Mouse (Mus musculus): ENCODE results near the gene Gm45021. TPM values are rescaled to one million over a fixed set of nuclear protein-coding genes. Genes with fewer than 3 reads are reported as not detected.

Gm45021 gene
- polyA plus RNA-seq, 1 experiment from 2014 or later, result not detected

DNA sequence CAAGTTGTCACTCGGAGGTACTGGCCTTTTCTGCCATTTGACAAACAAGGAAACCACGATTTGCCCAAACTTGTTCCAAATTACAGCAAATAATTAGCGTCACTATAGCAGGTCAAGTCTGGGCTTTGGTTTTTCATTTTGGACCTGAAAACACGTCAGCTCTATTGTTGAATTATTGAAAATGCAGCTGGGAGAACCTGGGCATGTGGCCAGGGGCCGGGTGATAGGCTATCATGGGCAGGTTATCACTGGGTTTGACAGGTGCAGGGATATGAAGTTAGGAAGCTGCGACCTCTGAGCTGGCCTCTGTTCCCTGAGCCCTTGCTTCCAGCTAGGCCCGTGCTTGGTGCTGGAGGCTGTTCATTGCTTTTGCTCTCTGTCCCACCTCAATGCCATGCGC, 41.4 kb downstream of the Gm45021 start:
- no peak overlapping the region for H3K9ac ChIP-seq (replicated peaks; ENCODE audit: low read depth, low read length)
- H3K4me3 ChIP-seq (ENCODE audit: low read depth, low read length), result no peak overlapping the region
- WGBS, result 93% methylated on average over 8 of the region's 8 CpGs
- peaks cover 4% of the 10 kb centered on the region; the same call in 1 of the 2 replicates for H3K4me1 ChIP-seq (ENCODE audit: control insufficient read depth, insufficient read depth, low read length)
- ATAC-seq (ENCODE audit: low read depth), result no peak
- H3K27me3 ChIP-seq (ENCODE audit: control insufficient read depth, insufficient read depth, low read length), result 0 out of 2 replicates have a peak, but pooled peaks cover 7% of the 10 kb centered on the region
- H3K27ac ChIP-seq (ENCODE audit: low read depth, low read length), result no peak overlapping the region
- H3K36me3 ChIP-seq (ENCODE audit: control insufficient read depth, insufficient read depth, low read length), result no peaks in the 10 kb centered on the region
- H3K9me3 ChIP-seq (ENCODE audit: control insufficient read depth, low read length), result no peaks in the 10 kb centered on the region
- no peak overlapping the region for H3K4me2 ChIP-seq (ENCODE audit: low read depth, low read length)

DNA sequence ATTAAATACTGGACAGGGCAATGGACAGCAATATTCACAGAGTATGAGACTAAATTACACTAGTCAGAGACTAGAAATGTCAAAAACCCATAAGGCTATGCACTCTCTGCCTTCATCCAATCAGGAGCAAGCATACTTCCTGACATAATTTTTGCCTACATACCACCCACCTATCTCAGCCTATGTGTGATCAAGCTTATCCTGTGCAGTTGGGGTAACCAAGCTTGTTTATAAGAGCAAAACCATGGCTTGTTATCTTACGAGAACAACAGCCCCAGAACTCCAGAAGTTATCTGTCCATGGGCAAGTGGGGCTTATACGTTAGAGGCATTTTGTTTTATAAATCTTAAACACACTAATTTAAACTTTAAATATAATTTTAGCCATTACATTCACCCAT, 45.7 kb downstream of the Gm45021 start:
- ATAC-seq (ENCODE audit: low read depth), result no peak
- WGBS, result 88% methylated on average over 2 of the region's 2 CpGs
- Histone ChIP-seq H3K27ac (ENCODE audit: low read depth, low read length) (no peak overlapping the region), H3K27me3 (ENCODE audit: control insufficient read depth, insufficient read depth, low read length) (no peaks in the 10 kb centered on the region), H3K9me3 (ENCODE audit: control insufficient read depth, low read length) (no peaks in the 10 kb centered on the region), H3K9ac (replicated peaks; ENCODE audit: low read depth, low read length) (no peak overlapping the region), H3K36me3 (ENCODE audit: control insufficient read depth, insufficient read depth, low read length) (no peaks in the 10 kb centered on the region), H3K4me1 (ENCODE audit: control insufficient read depth, insufficient read depth, low read length) (no peaks in the 10 kb centered on the region), H3K4me2 (ENCODE audit: low read depth, low read length) (no peak overlapping the region), H3K4me3 (ENCODE audit: low read depth, low read length) (no peak overlapping the region)

DNA sequence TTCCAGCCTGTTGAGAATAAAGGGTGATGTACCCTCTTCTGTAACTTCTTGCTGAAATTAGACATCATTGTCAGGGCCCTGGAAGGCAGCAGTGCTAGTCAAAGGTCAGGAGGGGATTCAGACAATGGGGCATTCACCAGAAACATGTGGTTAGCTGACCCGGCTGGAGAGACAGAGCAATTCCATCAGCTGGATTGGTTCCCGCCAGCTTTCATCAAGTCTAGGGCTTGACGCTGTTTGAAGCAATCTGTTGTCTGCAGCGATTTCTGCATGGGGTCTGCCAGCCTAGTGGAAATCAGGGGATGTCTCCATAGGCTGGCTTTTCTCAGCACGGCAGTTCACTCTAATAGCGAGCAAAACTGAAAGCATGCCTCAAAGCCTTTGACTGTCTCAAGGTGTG, 47.1 kb downstream of the Gm45021 start:
- no peak for ATAC-seq (ENCODE audit: low read depth)
- no peaks in the 10 kb centered on the region for H3K36me3 ChIP-seq (ENCODE audit: control insufficient read depth, insufficient read depth, low read length)
- WGBS, result 36% methylated on average over 6 of the region's 6 CpGs
- no peak overlapping the region for H3K9ac ChIP-seq (replicated peaks; ENCODE audit: low read depth, low read length)
- H3K27me3 ChIP-seq (ENCODE audit: control insufficient read depth, insufficient read depth, low read length), result no peaks in the 10 kb centered on the region
- H3K27ac ChIP-seq (ENCODE audit: low read depth, low read length), result no peak overlapping the region
- no peak overlapping the region for H3K4me2 ChIP-seq (ENCODE audit: low read depth, low read length)
- no peaks in the 10 kb centered on the region for H3K9me3 ChIP-seq (ENCODE audit: control insufficient read depth, low read length)
- no peak overlapping the region for H3K4me3 ChIP-seq (ENCODE audit: low read depth, low read length)
- H3K4me1 ChIP-seq (ENCODE audit: control insufficient read depth, insufficient read depth, low read length), result no peaks in the 10 kb centered on the region

DNA sequence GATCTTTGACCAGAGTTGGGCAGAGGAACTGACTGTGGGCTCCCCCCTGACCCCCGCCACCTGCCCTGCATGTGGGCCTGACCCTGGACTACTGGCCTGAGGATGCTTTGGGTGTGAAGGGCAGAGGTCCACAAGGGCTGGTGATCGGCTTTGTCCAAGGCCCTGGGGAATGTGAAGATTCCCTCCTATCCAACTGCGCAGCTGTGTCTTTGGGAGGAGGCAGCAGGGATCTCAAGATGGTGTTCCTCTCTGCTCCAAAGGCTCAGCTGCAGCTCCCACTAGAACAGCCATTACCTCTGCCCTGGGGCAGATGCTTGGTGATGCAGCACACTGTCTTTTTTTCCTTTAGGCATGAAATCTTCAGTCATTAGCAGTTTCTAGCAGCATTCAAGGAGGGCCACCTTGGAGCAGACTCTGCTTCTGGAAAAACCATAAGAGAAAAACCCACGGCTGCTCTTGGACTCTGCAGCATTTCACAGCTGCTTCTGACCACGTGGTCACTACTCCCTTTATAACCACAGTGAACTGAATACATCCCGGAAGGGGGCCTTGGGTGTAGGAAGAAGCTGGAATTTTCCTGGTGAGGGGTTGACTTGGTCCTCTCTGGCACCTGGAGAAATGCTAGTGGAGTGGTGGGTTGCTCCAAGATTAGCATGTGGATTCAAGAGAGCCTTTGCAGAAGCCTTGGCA, 48.5 kb downstream of the Gm45021 start:
- Histone ChIP-seq H3K9me3 (ENCODE audit: control insufficient read depth, low read length) (no peaks in the 10 kb centered on the region), H3K27ac (ENCODE audit: low read depth, low read length) (no peak overlapping the region), H3K9ac (replicated peaks; ENCODE audit: low read depth, low read length) (no peak overlapping the region), H3K4me1 (ENCODE audit: control insufficient read depth, insufficient read depth, low read length) (no peaks in the 10 kb centered on the region), H3K27me3 (ENCODE audit: control insufficient read depth, insufficient read depth, low read length) (no peaks in the 10 kb centered on the region), H3K4me3 (ENCODE audit: low read depth, low read length) (no peak overlapping the region), H3K4me2 (ENCODE audit: low read depth, low read length) (no peak overlapping the region), H3K36me3 (ENCODE audit: control insufficient read depth, insufficient read depth, low read length) (no peaks in the 10 kb centered on the region)
- ATAC-seq (ENCODE audit: low read depth), result no peak
- 68% methylated on average over 6 of the region's 6 CpGs for WGBS

DNA sequence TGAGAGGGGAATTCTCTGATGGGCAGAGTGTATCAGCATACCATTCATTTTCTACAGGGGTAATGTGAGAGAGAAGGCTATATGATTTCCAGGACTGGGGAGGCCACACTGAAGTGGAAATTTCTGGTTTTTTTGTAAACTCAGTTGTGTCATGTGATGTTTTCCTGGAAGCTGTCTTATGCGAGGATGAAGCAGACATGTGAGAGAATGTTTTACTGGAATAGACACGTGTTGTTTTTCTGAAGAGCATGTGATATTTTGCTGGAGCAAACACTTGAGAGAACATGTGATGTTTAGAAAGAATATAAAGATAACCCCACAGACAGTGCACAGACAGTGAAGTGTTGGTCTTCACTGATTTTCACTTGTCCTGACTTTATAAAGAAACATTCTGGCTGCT, 49.1 kb downstream of the Gm45021 start:
- Histone ChIP-seq H3K4me1 (ENCODE audit: control insufficient read depth, insufficient read depth, low read length) (no peaks in the 10 kb centered on the region), H3K27me3 (ENCODE audit: control insufficient read depth, insufficient read depth, low read length) (no peaks in the 10 kb centered on the region), H3K4me3 (ENCODE audit: low read depth, low read length) (no peak overlapping the region), H3K9me3 (ENCODE audit: control insufficient read depth, low read length) (no peaks in the 10 kb centered on the region), H3K27ac (ENCODE audit: low read depth, low read length) (no peak overlapping the region), H3K9ac (replicated peaks; ENCODE audit: low read depth, low read length) (no peak overlapping the region), H3K36me3 (ENCODE audit: control insufficient read depth, insufficient read depth, low read length) (no peaks in the 10 kb centered on the region), H3K4me2 (ENCODE audit: low read depth, low read length) (no peak overlapping the region)
- 87% methylated on average over 2 of the region's 2 CpGs for WGBS
- no peak for ATAC-seq (ENCODE audit: low read depth)

DNA sequence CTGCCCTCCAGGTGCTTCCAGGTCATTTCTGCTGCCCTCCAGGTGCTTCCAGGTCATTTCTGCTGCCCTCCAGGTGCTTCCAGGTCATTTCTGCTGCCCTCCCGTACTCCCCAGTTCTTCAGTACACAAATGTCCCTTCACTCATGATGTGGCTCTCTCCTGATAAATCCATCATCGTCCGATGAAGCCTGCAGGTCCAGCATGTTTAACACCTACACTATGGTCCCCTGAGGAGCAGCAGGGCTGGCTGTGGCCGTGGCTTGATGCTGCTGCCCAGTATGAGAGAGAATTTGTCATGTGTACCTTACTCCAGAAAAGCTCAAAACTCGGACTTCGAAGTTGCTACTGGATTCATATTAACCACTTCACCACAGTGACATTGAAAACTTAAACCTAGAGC, 52.0 kb downstream of the Gm45021 start:
- no peaks in the 10 kb centered on the region for H3K27me3 ChIP-seq (ENCODE audit: control insufficient read depth, insufficient read depth, low read length)

DNA sequence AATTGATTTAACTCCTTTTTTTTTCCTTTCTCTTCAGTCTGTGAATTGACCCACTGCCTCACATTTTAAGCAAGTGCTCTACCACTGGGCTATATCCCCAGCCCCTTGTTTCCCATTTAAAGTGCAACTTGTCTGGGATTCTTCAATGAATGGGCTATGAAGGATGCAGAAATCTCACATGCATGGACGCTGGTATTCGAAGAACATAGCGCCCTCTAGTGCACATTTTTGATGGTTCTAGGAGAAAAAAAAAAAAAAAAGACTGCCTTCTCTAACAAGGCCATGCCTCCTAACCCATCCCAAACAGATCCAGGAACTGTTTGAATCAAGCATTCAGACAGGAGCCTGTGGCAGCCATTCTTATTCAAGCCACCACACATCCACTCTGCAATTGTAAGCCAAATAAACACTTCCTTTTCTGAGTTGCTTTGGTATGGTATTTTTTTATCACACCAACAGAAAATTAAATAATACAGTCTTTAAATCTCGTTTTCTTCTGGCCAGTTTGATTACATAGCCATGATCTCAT, 53.4 kb downstream of the Gm45021 start:
- H3K9me3 ChIP-seq (ENCODE audit: control insufficient read depth, low read length), result no peaks in the 10 kb centered on the region
- H3K9ac ChIP-seq (replicated peaks; ENCODE audit: low read depth, low read length), result no peak overlapping the region
- no peak overlapping the region for H3K4me3 ChIP-seq (ENCODE audit: low read depth, low read length)
- H3K4me1 ChIP-seq (ENCODE audit: control insufficient read depth, insufficient read depth, low read length), result no peaks in the 10 kb centered on the region
- peak; percentile 50; the same call in 1 of the 2 replicates for ATAC-seq (ENCODE audit: low read depth)
- no peak overlapping the region for H3K27ac ChIP-seq (ENCODE audit: low read depth, low read length)
- no peaks in the 10 kb centered on the region for H3K36me3 ChIP-seq (ENCODE audit: control insufficient read depth, insufficient read depth, low read length)
- WGBS, result 25% methylated on average over 4 of the region's 4 CpGs
- no peak overlapping the region for H3K4me2 ChIP-seq (ENCODE audit: low read depth, low read length)
- H3K27me3 ChIP-seq (ENCODE audit: control insufficient read depth, insufficient read depth, low read length), result no peaks in the 10 kb centered on the region

More for the DNA sequence above, 52.0 kb downstream of the Gm45021 start:
- Histone ChIP-seq H3K36me3 (ENCODE audit: control insufficient read depth, insufficient read depth, low read length) (no peaks in the 10 kb centered on the region), H3K9me3 (ENCODE audit: control insufficient read depth, low read length) (no peaks in the 10 kb centered on the region), H3K4me3 (ENCODE audit: low read depth, low read length) (no peak overlapping the region), H3K9ac (replicated peaks; ENCODE audit: low read depth, low read length) (no peak overlapping the region), H3K27ac (ENCODE audit: low read depth, low read length) (no peak overlapping the region), H3K4me2 (ENCODE audit: low read depth, low read length) (no peak overlapping the region), H3K4me1 (ENCODE audit: control insufficient read depth, insufficient read depth, low read length) (no peaks in the 10 kb centered on the region)
- no peak for ATAC-seq (ENCODE audit: low read depth)
- WGBS, result 84% methylated on average over 6 of the region's 6 CpGs

DNA sequence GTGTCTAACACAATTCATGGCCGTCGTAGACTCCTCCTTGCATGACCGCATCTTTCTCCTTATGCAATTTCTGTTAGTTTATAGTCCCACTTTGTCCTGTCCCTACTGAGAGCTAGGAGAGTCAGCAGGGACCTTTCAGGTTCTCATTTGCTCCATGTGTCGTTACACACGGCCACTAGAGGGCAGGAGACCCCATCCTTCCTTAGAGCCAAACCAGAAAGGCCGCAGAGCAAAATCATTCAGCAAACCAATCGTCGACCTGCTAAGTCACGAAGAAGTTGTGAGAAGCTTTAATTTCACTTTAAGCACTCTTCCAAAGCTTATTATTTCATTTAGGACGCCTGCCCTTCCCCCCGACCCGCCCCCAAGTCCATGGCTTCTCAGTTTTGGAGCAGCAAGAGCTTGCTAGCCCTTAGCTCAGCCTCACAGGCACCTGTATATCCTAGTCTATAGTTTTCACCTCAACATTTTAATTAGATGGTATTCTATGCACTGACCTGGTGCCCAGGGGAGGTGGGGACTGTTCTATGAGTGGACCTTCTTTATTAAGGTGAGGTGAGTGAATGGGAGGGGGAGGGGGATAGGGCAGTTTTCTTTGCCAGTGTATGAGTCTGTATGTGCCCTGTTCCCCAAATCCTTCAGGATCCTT, 56.4 kb downstream of the Gm45021 start:
- Histone ChIP-seq H3K4me2 (ENCODE audit: low read depth, low read length) (no peak overlapping the region), H3K27ac (ENCODE audit: low read depth, low read length) (no peak overlapping the region), H3K4me3 (ENCODE audit: low read depth, low read length) (no peak overlapping the region), H3K27me3 (ENCODE audit: control insufficient read depth, insufficient read depth, low read length) (no peaks in the 10 kb centered on the region), H3K9ac (replicated peaks; ENCODE audit: low read depth, low read length) (no peak overlapping the region), H3K36me3 (ENCODE audit: control insufficient read depth, insufficient read depth, low read length) (no peaks in the 10 kb centered on the region), H3K4me1 (ENCODE audit: control insufficient read depth, insufficient read depth, low read length) (no peaks in the 10 kb centered on the region), H3K9me3 (ENCODE audit: control insufficient read depth, low read length) (no peaks in the 10 kb centered on the region)
- peak; percentile 65; the same call in 1 of the 2 replicates for ATAC-seq (ENCODE audit: low read depth)
- WGBS, result 17% methylated on average over 12 of the region's 12 CpGs

DNA sequence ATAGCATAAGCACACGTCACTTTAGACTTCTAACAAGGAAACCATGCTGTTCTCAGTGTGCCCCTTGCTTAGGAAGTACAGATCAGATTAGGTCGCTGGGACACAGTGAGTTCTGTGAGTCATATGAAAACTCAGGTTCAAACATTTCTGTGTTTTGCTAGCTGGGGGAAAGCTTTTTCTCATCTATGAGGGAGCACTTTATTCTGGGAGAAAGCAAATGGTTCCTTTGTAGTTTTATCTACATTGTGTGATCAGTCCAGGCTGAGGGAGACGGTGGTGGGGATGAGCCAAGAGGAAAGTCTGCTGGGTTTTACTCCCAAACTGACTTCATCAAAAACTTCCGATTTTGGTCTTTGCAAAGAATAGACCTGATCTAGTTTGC, 56.9 kb downstream of the Gm45021 start:
- Histone ChIP-seq H3K36me3 (ENCODE audit: control insufficient read depth, insufficient read depth, low read length) (no peaks in the 10 kb centered on the region), H3K9me3 (ENCODE audit: control insufficient read depth, low read length) (no peaks in the 10 kb centered on the region), H3K9ac (replicated peaks; ENCODE audit: low read depth, low read length) (no peak overlapping the region), H3K27ac (ENCODE audit: low read depth, low read length) (no peak overlapping the region), H3K4me1 (ENCODE audit: control insufficient read depth, insufficient read depth, low read length) (no peaks in the 10 kb centered on the region), H3K27me3 (ENCODE audit: control insufficient read depth, insufficient read depth, low read length) (no peaks in the 10 kb centered on the region), H3K4me3 (ENCODE audit: low read depth, low read length) (no peak overlapping the region), H3K4me2 (ENCODE audit: low read depth, low read length) (no peak overlapping the region)
- no peak for ATAC-seq (ENCODE audit: low read depth)
- 87% methylated on average over 4 of the region's 4 CpGs for WGBS
